Mouse (Mus musculus): ENCODE measurements around the gene Gm10134. TPM values are rescaled to one million over a fixed set of nuclear protein-coding genes. Genes with fewer than 3 reads are reported as not detected.
A peak's percentile ranks its signal among the peaks of the same experiment; 100 is the strongest.

Gene Gm10134
- polyA plus RNA-seq, 1 experiment from 2014 or later, result not detected

DNA sequence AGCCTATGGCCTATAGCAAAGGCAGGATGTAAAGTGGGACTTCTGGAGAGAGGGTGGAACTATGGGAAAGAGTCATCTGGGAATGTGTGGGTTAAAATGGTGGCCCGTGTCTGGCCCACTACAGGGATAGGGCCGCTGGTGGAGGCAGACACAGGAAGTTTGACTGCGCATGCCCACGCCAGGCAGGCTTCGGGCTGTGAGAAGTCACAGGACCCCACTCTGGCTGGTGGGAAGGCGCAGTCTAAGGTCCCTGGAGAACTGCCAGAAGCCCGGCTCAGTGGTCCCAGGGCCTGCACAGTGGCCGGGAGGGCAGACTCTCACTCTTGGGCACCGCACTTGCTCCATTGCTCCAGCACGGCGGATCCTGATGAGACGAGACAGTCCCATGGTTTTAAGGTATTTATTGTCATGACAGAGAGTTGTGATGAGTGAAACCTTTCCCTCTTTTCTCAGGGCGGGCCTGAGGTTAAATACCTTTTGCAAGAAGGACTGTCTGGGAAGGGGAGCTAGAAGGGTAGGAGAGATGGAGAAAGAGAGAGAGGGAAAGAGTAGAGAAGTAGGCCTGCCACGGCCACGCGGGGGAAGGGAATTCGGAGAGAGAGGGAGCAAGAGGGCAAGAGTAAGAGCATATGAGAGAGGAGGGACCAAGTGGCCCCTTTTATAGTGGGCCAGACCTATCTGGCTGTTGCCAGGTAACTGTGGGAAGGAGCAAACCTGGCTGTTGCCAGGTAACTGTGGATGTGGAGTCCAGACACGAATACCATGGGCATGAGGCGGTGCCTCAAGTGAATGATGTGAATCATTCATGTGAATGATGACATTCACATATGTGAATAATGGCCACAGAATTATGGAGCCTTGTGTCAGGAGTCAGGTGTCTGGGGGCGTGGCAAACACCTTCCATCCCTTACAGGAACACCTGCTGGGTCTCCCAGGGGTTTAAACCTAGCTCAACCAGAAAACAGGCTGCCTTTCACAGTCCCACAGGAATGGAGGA lies 26.4 kb upstream of the Gm10134 start:
- in situ Hi-C loops (cut with MboI; ENCODE audit: low pct_unique_long_range_greater_than_20kb), result no loop called here

DNA sequence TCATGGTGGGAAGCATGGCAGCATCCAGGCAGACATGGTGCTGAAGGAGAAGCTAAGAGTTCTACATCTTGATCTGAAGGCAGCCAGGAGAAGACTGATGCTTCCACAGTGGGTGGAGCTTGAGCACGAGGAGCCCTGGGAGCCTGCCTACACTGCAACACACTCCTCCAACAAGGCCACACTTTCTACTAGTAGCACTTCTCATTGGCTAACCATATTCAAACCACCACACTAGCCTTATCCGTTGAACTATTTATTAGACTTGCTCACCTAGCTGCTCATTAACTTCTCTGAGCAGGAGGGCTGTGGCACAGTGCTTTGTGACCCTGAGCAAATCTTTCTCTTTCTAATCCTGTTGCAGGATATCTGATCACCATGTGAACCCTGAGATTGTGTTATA lies 22.0 kb upstream of the Gm10134 start:
- ChIA-PET CTCF (interaction anchor here (0.9 kb wide), 1 partner anchor 25 kb away, joined by 3 read pairs; no protein-coding TSS in a partner anchor), POLR2A (no interaction called here)
- in situ Hi-C loops (cut with MboI; ENCODE audit: low pct_unique_long_range_greater_than_20kb), result no loop called here
- DNase-seq (ENCODE audit: low read depth, low spot score), result no peak
- no peak for TF ChIP-seq CTCF (IDR thresholded peaks at IDR 0.05)
- H3K27me3 ChIP-seq, result peaks cover 3% of the 10 kb centered on the region
- ATAC-seq, result no peak

More for the DNA sequence above, 26.4 kb upstream of the Gm10134 start:
- DNase-seq (ENCODE audit: low read depth, low spot score), result no peak
- ChIA-PET POLR2A (interaction anchor here (0.6 kb wide), 1 partner anchor 173 kb away, joined by 7 read pairs; no protein-coding TSS in a partner anchor), CTCF (interaction anchor here (1.4 kb wide), 1 partner anchor 33 kb away, joined by 3 read pairs; the partner anchor contains the start of gene Ralgds)
- ATAC-seq, result no peak
- TF ChIP-seq CTCF (IDR thresholded peaks at IDR 0.05), result no peak
- H3K27me3 ChIP-seq, result peaks cover 3% of the 10 kb centered on the region

DNA sequence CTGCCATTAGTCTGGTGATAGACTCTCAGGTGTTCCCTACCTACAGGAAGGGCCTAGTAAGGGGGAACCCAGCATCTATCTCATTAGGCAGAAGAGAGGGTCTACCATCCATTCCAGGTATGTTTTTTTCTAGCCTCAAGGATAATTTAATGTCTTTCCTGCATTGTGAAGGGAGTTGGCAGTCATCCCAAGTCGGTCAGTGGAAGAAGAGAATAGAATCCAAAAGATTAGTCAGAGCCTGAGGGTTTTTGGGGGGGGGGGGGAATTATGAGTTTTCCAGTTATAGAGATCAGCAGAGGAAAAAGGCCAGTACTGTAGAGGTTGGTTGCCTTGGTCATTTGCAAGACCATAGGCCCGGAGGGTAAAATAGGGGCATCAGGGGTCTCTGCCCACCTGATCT lies 11.4 kb upstream of the Gm10134 start:
- TF ChIP-seq CTCF (IDR thresholded peaks at IDR 0.05), result no peak
- CTCF ChIA-PET, result no interaction called here
- POLR2A ChIA-PET, result no interaction called here
- in situ Hi-C loops (cut with MboI; ENCODE audit: low pct_unique_long_range_greater_than_20kb), result no loop called here
- ATAC-seq (no peak), DNase-seq (ENCODE audit: low read depth, low spot score) (peak; percentile 34)
- no peaks in the 10 kb centered on the region for H3K27me3 ChIP-seq

DNA sequence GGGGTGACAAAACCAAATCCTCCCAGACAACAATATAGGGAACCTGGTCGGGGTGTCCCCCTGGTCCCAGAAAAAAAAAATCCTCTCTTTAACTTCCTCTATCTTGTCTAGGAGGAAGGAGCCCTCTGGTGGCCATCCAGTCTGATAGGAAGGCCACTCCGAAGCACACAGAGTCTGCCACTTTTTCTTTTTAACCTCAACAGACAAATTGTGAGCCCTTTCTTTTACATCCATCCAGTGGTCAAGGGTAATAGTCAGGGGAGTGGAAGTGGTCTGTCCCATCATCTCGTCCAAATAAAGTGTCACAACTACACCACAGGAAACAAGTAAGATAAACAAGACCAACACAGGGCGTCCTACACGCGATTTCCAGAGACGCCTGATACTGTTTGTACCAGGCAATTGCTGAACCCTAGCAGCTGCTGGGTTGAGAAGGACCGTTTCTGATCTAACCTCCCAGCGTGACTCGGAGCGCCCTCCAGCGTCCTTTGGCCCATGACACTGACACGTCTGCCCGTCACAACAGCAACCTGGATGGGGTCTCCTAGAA lies 10.6 kb upstream of the Gm10134 start:
- in situ Hi-C loops (cut with MboI; ENCODE audit: low pct_unique_long_range_greater_than_20kb), result no loop called here
- ATAC-seq (no peak), DNase-seq (ENCODE audit: low read depth, low spot score) (no peak)
- H3K27me3 ChIP-seq, result no peaks in the 10 kb centered on the region
- TF ChIP-seq CTCF (IDR thresholded peaks at IDR 0.05), result peak; percentile 65
- CTCF ChIA-PET, result interaction anchor here (1.3 kb wide), 1 partner anchor 53 kb away, joined by 3 read pairs; no protein-coding TSS in a partner anchor
- POLR2A ChIA-PET, result no interaction called here

DNA sequence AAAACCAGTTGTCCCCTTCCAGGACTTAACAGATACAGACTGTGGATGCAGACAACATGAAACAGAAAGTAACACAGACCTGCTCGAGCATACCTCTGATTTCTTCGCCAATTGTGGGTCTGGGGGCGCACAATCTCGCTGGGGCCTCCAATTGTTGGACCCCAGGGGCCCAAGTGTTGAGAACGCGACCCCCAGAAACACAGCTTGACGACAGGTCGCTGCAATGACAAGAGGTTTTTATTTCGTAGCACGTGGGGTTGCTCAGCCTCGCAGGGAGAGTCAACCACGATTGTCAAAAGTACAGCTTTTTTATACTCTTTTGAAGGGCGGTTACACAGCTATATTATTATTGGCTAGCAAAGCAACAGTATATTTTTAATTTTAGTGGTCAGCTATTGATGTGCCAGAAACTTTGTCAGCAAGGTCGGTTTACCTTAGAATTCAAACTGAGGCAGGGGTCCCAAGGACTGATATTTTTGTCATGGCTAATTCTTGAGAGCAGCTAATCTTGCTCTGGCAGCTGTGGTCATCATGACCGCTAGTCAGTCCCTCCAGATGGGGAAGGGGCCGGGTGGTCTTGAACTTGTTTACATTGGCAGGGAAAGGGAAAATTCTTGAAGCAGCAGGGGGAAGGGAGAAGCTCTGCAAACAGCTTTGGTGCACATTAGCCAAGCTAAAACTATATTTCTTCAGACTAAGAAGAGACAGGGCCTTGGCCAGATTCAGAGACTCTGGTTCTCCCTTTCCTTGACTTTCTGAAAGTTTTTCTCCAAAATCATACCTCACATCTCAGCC lies 9.9 kb upstream of the Gm10134 start:
- no peak for DNase-seq (ENCODE audit: low read depth, low spot score)
- POLR2A ChIA-PET, result no interaction called here
- no peak for ATAC-seq
- TF ChIP-seq CTCF (IDR thresholded peaks at IDR 0.05), result no peak
- CTCF ChIA-PET, result interaction anchor here (1.2 to 1.3 kb wide), 2 partner anchors 17 to 52 kb away, joined by 3 read pairs; partner anchors contain the start of gene Ralgds
- H3K27me3 ChIP-seq, result no peaks in the 10 kb centered on the region
- in situ Hi-C loops (cut with MboI; ENCODE audit: low pct_unique_long_range_greater_than_20kb), result no loop called here

DNA sequence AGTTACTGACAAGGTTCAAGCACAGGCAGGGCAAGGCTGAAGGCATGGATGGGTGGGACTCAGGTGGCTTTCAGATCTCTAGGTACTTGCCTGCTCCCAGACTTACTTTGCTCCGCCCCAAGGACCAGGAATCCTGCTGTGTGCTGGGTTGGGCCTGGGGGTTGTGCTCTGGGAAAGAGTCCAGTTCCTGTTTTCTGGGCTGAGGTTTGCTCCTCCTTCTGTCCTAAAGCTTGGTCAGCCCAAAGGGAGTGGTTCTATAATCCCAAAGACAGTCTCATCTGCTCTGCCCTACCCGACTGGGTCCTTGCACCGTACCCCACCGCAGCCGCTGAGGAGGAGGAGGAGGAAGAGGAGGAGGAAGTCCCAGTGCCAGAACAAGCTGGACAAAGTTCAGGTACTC lies 9.2 kb upstream of the Gm10134 start, which contains the start of gene Gbgt1:
Gbgt1 (plus strand) TSS at position 221 of the 400 bp plus-strand sequence.
- ATAC-seq (no peak), DNase-seq (ENCODE audit: low read depth, low spot score) (no peak)
- ChIA-PET POLR2A (no interaction called here), CTCF (interaction anchor here (1.2 to 1.3 kb wide), 2 partner anchors 16 to 52 kb away, joined by 3 read pairs; partner anchors contain the start of gene Ralgds)
- in situ Hi-C loops (cut with MboI; ENCODE audit: low pct_unique_long_range_greater_than_20kb), result no loop called here
- H3K27me3 ChIP-seq, result no peaks in the 10 kb centered on the region
- TF ChIP-seq CTCF (IDR thresholded peaks at IDR 0.05), result no peak

GRCm38 (mm10) chr2:28497561-28497960 lies 8.3 kb upstream of the Gm10134 start:
- in situ Hi-C loops (cut with MboI; ENCODE audit: low pct_unique_long_range_greater_than_20kb), result no loop called here
- no peaks in the 10 kb centered on the region for H3K27me3 ChIP-seq
- TF ChIP-seq CTCF (IDR thresholded peaks at IDR 0.05), result no peak
- no peak for ATAC-seq
- no peak for DNase-seq (ENCODE audit: low read depth, low spot score)
- ChIA-PET CTCF (no interaction called here), POLR2A (no interaction called here)

DNA sequence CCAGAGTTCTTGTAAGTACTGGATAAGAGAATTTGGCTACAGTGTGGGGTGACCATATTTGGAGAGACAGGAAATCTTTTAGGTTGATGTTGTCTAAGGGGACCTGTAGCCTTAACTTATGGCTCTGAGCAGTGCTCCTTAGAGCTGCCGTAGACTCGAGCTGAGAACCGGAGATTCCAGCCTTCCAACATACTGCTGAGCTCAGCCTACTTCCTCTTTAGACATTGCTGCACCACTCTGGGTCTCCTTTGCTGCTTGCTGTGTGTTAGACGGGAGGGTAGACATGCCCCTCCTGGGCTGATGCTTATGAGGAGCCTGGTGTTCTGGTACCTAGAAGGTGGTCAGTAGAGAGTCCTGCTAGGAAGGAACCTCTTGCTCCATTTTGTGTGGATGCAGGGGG lies 7.5 kb upstream of the Gm10134 start:
- CTCF ChIA-PET, result no interaction called here
- ATAC-seq, result no peak
- in situ Hi-C loops (cut with MboI; ENCODE audit: low pct_unique_long_range_greater_than_20kb), result no loop called here
- POLR2A ChIA-PET, result no interaction called here
- no peak for TF ChIP-seq CTCF (IDR thresholded peaks at IDR 0.05)
- DNase-seq (ENCODE audit: low read depth, low spot score), result no peak
- no peaks in the 10 kb centered on the region for H3K27me3 ChIP-seq

DNA sequence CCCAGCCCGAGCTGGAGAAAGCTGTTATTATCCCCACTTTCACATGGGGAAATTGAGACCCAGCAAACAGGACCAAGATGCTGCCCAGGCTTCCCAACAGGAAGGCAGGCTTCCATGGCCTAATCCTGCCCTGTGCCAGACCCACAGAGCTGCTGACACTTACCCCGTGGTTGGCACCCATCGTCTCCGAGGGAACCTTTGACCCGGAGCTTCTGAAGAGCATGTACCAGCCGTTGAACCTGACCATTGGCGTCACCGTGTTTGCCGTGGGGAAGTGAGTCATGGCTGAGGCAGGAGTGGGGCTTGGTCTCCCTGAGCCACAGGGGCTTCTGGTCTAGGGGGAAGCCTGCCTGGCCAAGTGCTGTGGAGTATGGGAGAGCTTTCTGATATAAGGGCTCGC lies 2.9 kb upstream of the Gm10134 start:
- in situ Hi-C loops (cut with MboI; ENCODE audit: low pct_unique_long_range_greater_than_20kb), result no loop called here
- ChIA-PET POLR2A (no interaction called here), CTCF (interaction anchor here (1.4 kb wide), 1 partner anchor 9 kb away, joined by 5 read pairs; no protein-coding TSS in a partner anchor)
- TF ChIP-seq CTCF (IDR thresholded peaks at IDR 0.05), result no peak
- no peak for ATAC-seq
- peaks cover 3% of the 10 kb centered on the region for H3K27me3 ChIP-seq
- DNase-seq (ENCODE audit: low read depth, low spot score), result no peak

DNA sequence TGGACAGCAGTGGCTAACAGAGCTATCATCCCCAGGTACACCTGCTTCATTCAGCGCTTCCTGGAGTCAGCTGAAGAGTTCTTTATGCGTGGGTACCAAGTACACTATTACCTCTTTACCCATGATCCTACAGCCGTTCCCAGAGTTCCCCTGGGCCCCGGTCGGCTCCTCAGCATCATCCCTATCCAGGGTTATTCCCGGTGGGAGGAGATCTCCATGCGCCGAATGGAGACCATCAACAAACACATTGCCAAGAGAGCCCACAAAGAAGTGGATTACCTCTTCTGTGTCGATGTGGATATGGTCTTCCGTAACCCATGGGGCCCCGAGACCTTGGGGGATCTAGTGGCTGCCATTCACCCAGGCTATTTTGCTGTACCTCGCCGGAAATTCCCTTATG lies 1.2 kb upstream of the Gm10134 start:
- in situ Hi-C loops (cut with MboI; ENCODE audit: low pct_unique_long_range_greater_than_20kb), result no loop called here
- DNase-seq (ENCODE audit: low read depth, low spot score) (no peak), ATAC-seq (no peak)
- POLR2A ChIA-PET, result no interaction called here
- peaks cover 12% of the 10 kb centered on the region for H3K27me3 ChIP-seq
- CTCF ChIA-PET, result no interaction called here
- TF ChIP-seq CTCF (IDR thresholded peaks at IDR 0.05), result no peak
